Mouse (Mus musculus): ENCODE data around the gene Fzd9. TPM values are rescaled to one million over a fixed set of nuclear protein-coding genes. Genes with fewer than 3 reads are reported as not detected.

The Fzd9 gene
- polyA plus RNA-seq, 1 experiment, result 3.1 TPM

DNA sequence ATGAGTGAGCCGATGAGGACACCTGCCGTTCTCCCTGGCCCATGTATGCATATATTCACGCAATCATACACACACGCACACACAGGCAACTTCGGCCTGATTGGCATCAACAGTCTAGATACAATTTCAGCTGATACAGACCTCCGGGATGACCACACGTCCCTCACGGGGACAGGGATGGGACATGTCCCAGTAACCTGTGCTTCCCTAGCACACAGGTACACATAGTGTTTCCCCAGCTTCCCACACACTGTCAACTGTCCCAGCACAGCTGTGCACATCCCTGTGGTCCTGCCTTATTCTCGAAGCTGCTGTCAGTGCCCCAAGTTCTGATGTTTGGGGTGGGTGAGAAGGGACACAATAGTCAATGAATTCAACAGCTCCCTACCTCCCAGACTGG lies 3.7 kb downstream of the Fzd9 start:
- Histone ChIP-seq H3K36me3 (ENCODE audit: control insufficient read depth, insufficient read depth, low read length) (peaks cover 1% of the 10 kb centered on the region; the same call in 1 of the 2 replicates), H3K4me3 (ENCODE audit: control insufficient read depth, low read depth, low read length) (no peak overlapping the region), H3K4me1 (ENCODE audit: control insufficient read depth, insufficient read depth, low read length) (peaks cover 20% of the 10 kb centered on the region)

DNA sequence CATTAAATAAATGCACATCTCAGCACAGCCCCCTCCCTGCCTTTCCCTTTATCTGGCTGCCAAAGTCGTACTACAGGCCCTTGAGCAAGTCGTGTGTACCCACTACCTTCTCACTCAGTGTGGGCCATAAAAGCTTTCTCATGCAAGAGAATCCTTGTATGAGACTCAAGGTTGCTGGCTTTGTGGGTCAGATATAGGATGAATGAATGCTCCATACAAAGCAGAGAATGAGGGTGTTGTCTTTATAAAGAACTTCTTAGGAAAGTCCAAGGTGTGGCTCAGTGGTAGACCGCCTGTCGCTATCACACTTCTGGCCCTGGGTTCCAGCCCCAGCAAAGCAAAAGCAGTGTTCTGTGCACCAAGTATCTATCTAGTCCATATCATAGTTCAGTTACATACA lies 4.5 kb downstream of the Fzd9 start:
- Histone ChIP-seq H3K27me3 (ENCODE audit: control insufficient read depth, insufficient read depth, low read length) (no peaks in the 10 kb centered on the region), H3K4me1 (ENCODE audit: control insufficient read depth, insufficient read depth, low read length) (peaks cover 20% of the 10 kb centered on the region), H3K27ac (ENCODE audit: control insufficient read depth, insufficient read depth, low read depth, low read length) (no peak overlapping the region), H3K4me3 (ENCODE audit: control insufficient read depth, low read depth, low read length) (no peak overlapping the region), H3K36me3 (ENCODE audit: control insufficient read depth, insufficient read depth, low read length) (peaks cover 1% of the 10 kb centered on the region; the same call in 1 of the 2 replicates)
- TF ChIP-seq CTCF (IDR thresholded peaks at IDR 0.05; ENCODE audit: control insufficient read depth, insufficient read depth, insufficient replicate concordance, low read depth, low read length), result no peak
- no peak for TF ChIP-seq POLR2A (IDR thresholded peaks at IDR 0.05; ENCODE audit: control insufficient read depth, low read depth, low read length)

More for the DNA sequence above, 3.7 kb downstream of the Fzd9 start:
- Histone ChIP-seq H3K27me3 (ENCODE audit: control insufficient read depth, insufficient read depth, low read length) (no peaks in the 10 kb centered on the region), H3K27ac (ENCODE audit: control insufficient read depth, insufficient read depth, low read depth, low read length) (no peak overlapping the region)
- no peak for TF ChIP-seq CTCF (IDR thresholded peaks at IDR 0.05; ENCODE audit: control insufficient read depth, insufficient read depth, insufficient replicate concordance, low read depth, low read length)
- no peak for TF ChIP-seq POLR2A (IDR thresholded peaks at IDR 0.05; ENCODE audit: control insufficient read depth, low read depth, low read length)

GRCm38 (mm10) chr5:135243166-135243565 lies 7.9 kb downstream of the Fzd9 start:
- TF ChIP-seq CTCF (IDR thresholded peaks at IDR 0.05; ENCODE audit: control insufficient read depth, insufficient read depth, insufficient replicate concordance, low read depth, low read length) (no peak), POLR2A (IDR thresholded peaks at IDR 0.05; ENCODE audit: control insufficient read depth, low read depth, low read length) (no peak)
- Histone ChIP-seq H3K4me1 (ENCODE audit: control insufficient read depth, insufficient read depth, low read length) (no peaks in the 10 kb centered on the region), H3K27me3 (ENCODE audit: control insufficient read depth, insufficient read depth, low read length) (no peaks in the 10 kb centered on the region), H3K27ac (ENCODE audit: control insufficient read depth, insufficient read depth, low read depth, low read length) (no peak overlapping the region), H3K36me3 (ENCODE audit: control insufficient read depth, insufficient read depth, low read length) (peaks cover 7% of the 10 kb centered on the region; the same call in 1 of the 2 replicates), H3K4me3 (ENCODE audit: control insufficient read depth, low read depth, low read length) (no peak overlapping the region)

DNA sequence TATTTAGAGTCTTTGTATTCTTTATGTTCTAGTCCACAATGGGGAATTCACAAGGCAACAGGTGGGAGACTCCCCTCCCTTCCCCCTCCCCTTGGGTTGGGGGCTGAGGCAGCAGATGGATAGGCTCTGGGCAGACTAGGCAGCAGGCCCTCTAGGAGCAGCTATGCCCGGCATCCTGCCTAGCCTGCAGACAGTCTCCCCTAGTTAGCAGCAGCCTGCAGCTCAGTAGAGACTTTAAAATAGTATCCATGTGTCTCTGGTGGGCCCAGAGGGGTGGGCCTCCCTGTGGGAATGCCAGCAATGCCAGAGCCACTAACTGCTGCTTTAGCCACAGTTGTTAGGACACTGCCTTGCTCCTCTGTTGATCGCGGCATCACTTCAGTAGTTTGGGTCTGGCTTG lies 8.4 kb downstream of the Fzd9 start:
- Histone ChIP-seq H3K36me3 (ENCODE audit: control insufficient read depth, insufficient read depth, low read length) (peaks cover 10% of the 10 kb centered on the region), H3K27me3 (ENCODE audit: control insufficient read depth, insufficient read depth, low read length) (no peaks in the 10 kb centered on the region), H3K4me1 (ENCODE audit: control insufficient read depth, insufficient read depth, low read length) (no peaks in the 10 kb centered on the region), H3K27ac (ENCODE audit: control insufficient read depth, insufficient read depth, low read depth, low read length) (no peak overlapping the region), H3K4me3 (ENCODE audit: control insufficient read depth, low read depth, low read length) (no peak overlapping the region)
- no peak for TF ChIP-seq CTCF (IDR thresholded peaks at IDR 0.05; ENCODE audit: control insufficient read depth, insufficient read depth, insufficient replicate concordance, low read depth, low read length)
- no peak for TF ChIP-seq POLR2A (IDR thresholded peaks at IDR 0.05; ENCODE audit: control insufficient read depth, low read depth, low read length)

- TF ChIP-seq CTCF (IDR thresholded peaks at IDR 0.05; ENCODE audit: control insufficient read depth, insufficient read depth, insufficient replicate concordance, low read depth, low read length) (no peak), POLR2A (IDR thresholded peaks at IDR 0.05; ENCODE audit: control insufficient read depth, low read depth, low read length) (no peak)
- H3K27me3 ChIP-seq (ENCODE audit: control insufficient read depth, insufficient read depth, low read length), result no peaks in the 10 kb centered on the region
- peaks cover 13% of the 10 kb centered on the region for H3K36me3 ChIP-seq (ENCODE audit: control insufficient read depth, insufficient read depth, low read length)
- no peaks in the 10 kb centered on the region for H3K4me1 ChIP-seq (ENCODE audit: control insufficient read depth, insufficient read depth, low read length)
- no peak overlapping the region for H3K27ac ChIP-seq (ENCODE audit: control insufficient read depth, insufficient read depth, low read depth, low read length)
- no peak overlapping the region for H3K4me3 ChIP-seq (ENCODE audit: control insufficient read depth, low read depth, low read length)
These were observed 8.9 kb downstream of the Fzd9 start for GRCm38 (mm10) chr5:135242136-135242535.

GRCm38 (mm10) chr5:135241474-135241873 lies 9.6 kb downstream of the Fzd9 start:
- H3K27me3 ChIP-seq (ENCODE audit: control insufficient read depth, insufficient read depth, low read length), result no peaks in the 10 kb centered on the region
- H3K36me3 ChIP-seq (ENCODE audit: control insufficient read depth, insufficient read depth, low read length), result peaks cover 13% of the 10 kb centered on the region
- H3K4me1 ChIP-seq (ENCODE audit: control insufficient read depth, insufficient read depth, low read length), result no peaks in the 10 kb centered on the region
- TF ChIP-seq CTCF (IDR thresholded peaks at IDR 0.05; ENCODE audit: control insufficient read depth, insufficient read depth, insufficient replicate concordance, low read depth, low read length) (no peak), POLR2A (IDR thresholded peaks at IDR 0.05; ENCODE audit: control insufficient read depth, low read depth, low read length) (no peak)
- no peak overlapping the region for H3K27ac ChIP-seq (ENCODE audit: control insufficient read depth, insufficient read depth, low read depth, low read length)
- no peak overlapping the region for H3K4me3 ChIP-seq (ENCODE audit: control insufficient read depth, low read depth, low read length)

GRCm38 (mm10) chr5:135238832-135239231 lies 12.2 kb downstream of the Fzd9 start:
- TF ChIP-seq POLR2A (IDR thresholded peaks at IDR 0.05; ENCODE audit: control insufficient read depth, low read depth, low read length) (no peak), CTCF (IDR thresholded peaks at IDR 0.05; ENCODE audit: control insufficient read depth, insufficient read depth, insufficient replicate concordance, low read depth, low read length) (no peak)
- Histone ChIP-seq H3K4me3 (ENCODE audit: control insufficient read depth, low read depth, low read length) (no peak overlapping the region), H3K4me1 (ENCODE audit: control insufficient read depth, insufficient read depth, low read length) (no peaks in the 10 kb centered on the region), H3K27ac (ENCODE audit: control insufficient read depth, insufficient read depth, low read depth, low read length) (no peak overlapping the region), H3K27me3 (ENCODE audit: control insufficient read depth, insufficient read depth, low read length) (no peaks in the 10 kb centered on the region), H3K36me3 (ENCODE audit: control insufficient read depth, insufficient read depth, low read length) (peaks cover 11% of the 10 kb centered on the region)

DNA sequence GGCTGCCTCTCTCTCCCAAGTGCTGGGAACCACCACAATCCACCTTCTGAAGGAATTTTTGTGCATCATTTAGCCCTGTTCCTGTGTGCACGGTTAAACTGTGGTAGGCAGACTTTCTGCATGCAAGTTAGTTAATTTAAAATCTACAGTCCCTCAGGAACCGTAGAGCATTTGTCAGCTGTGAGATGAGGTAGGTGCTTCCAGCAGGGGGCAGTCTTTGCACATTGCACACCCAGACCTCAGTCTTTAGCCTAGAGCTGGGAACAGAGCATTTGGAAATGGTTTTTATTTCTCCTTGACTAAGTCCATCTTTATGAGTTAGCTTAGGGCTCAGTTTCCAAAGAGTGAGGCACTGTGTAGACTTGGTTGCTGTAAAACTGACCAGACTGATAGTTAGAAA lies 14.5 kb downstream of the Fzd9 start:
- TF ChIP-seq CTCF (IDR thresholded peaks at IDR 0.05; ENCODE audit: control insufficient read depth, insufficient read depth, insufficient replicate concordance, low read depth, low read length), result peak; percentile 40; the same call in 1 of the 2 replicates
- TF ChIP-seq POLR2A (IDR thresholded peaks at IDR 0.05; ENCODE audit: control insufficient read depth, low read depth, low read length), result no peak
- H3K36me3 ChIP-seq (ENCODE audit: control insufficient read depth, insufficient read depth, low read length), result peaks cover 13% of the 10 kb centered on the region
- H3K27ac ChIP-seq (ENCODE audit: control insufficient read depth, insufficient read depth, low read depth, low read length), result no peak overlapping the region
- H3K4me3 ChIP-seq (ENCODE audit: control insufficient read depth, low read depth, low read length), result no peak overlapping the region
- H3K27me3 ChIP-seq (ENCODE audit: control insufficient read depth, insufficient read depth, low read length), result no peaks in the 10 kb centered on the region
- no peaks in the 10 kb centered on the region for H3K4me1 ChIP-seq (ENCODE audit: control insufficient read depth, insufficient read depth, low read length)
